Mouse (Mus musculus) spleen, postnatal 0 days (tissue): ENCODE measurements around the gene Il27ra. TPM values are rescaled to one million over a fixed set of nuclear protein-coding genes. Genes with fewer than 3 reads are reported as not detected.

Experiments
- microRNA counts: library from miRNA; unstranded; fragments of <30 nt; microRNA quantifications from one replicate; lab custom pipeline; 2015
- polyA plus RNA-seq: library from polyadenylated mRNA; unstranded; fragments of >200 nt; fragmentation: Nextera tagmentation; extraction: Ambion mirVana; gene quantifications from 2 replicates; pipeline ENCODE4 v1.2.1, GENCODE M21; 2015

The Il27ra gene
- polyA plus RNA-seq = 1.5 and 1.7 TPM in 2 replicates

GRCm38 (mm10) chr8:84042066-84042947, at the start of gene Il27ra:
Gene Il27ra (minus strand): TSS chr8:84042589.

DNA sequence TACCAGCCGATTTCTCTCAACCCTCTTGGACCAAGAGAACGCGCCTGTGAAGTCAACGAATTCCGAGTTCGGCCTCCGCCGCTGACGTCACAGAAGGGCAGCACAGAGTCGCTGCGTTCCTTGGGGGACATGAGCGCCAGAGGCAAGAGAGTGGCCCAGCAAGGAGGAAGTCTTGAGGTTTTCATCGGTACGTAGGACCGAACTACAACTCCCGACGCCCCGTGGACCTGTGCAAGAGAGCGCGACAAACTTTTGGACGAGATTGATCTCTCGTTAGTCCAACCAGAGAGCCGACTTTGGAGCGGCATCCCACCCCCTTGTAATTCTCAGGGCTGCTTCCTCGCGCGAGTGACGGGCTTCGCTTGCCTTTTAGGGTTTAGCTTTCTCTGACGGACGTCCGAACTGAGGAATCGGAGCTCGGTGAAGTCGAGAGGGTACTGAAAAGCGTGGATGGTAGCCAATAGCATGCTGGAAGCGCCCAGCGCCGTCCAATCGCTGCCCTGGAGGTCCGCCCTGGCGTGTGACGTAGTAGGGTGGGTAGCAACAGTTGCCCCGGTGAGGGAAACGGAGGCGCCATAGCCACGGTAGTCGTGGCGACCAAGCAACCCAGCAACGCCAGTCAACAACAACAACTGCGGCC, 24.0 kb upstream of the Il27ra start, which contains the start of gene Rfx1:
Rfx1 (plus strand) TSS at position 544 of the 640 bp plus-strand sequence.

DNA sequence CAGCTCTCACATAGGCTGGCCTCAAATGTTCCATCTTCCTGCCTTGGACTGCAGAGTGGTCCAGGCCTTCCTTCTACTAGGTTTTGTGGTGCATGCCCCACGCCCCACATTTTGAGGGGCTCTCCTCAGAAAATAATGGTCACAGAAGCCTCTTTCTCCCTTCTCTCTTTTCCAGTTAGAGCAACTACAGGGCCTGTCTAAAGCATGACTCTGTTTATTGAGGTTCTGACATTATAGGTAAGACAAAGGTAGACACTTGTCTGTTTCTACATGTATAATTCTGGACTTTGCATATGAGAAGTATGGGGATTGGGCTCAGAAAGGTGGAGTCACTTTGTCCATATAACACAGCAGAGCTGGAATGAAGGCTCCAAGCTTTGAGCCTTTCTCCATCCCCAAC, 22.6 kb upstream of the Il27ra start, which contains the start of gene Gm10643:
Gm10643 (minus strand) TSS at position 101 of the 400 bp plus-strand sequence.

GRCm38 (mm10) chr8:84044900-84045299, 2.5 kb upstream of the Il27ra start, which contains the start of gene Rln3:
Gene Rln3 (minus strand): TSS chr8:84045000.

DNA sequence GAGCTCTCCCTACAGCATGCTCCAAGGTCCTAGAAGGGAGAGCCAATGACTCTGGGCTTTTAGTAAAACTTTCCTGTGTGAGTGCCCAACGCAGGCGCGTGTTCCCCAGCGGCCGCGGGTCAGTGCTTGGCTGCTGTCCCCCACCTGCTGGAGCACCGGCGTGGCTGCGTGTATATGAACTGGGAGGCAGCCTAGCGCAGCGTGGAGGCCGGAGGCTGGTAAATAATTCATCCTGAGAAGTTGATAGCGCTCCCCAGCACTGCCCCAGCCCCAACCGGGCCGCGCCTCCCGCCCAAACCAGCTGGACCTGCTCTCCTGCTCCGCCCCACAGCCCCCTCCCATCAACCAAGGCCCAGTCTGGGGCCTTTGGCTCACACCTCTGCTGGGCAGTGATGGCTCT, 21.3 kb downstream of the Il27ra start, which contains the start of gene Palm3:
Palm3 (plus strand) TSS at position 376 of the 400 bp plus-strand sequence.

DNA sequence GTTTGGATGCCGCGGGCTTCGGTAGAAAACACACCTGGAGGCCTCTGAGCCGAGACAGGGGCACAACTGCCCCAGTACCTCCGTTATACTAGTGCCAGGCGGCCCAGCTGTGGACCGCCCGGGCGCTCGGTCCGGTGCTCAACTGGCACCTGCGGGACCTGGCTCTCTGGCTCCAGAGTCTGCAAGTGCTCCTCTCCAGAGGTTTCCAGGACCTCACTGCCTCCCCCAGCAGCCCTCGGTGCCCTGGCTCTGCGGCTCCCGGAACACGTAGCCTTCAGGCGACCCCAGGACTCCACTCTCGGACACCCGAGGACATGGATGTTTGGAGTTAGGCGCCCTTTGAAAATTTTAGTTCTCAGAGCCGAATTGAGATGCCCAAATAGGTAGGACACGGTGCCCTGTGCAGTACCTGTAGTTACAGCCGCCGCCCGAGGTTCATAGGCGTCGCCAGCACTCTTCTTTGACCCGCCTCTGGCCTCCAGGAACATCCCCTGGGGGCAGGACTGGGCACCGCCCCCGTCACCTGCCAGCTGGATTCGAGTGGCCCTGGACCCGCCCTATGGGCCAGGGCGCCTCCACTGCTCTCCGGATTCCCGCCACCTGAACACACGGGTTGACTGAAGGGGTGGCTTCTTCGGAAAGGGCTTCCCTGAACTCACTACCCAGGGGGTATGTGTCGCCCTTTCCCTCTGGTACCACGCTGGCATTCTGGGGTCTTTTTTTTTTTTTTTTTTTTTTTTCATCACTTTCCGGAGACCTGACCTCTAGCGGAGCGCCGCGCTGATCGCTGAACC, 30.5 kb downstream of the Il27ra start, which contains the start of gene 2210011C24Rik:
2210011C24Rik (minus strand) TSS at position 467 of the 794 bp plus-strand sequence.

DNA sequence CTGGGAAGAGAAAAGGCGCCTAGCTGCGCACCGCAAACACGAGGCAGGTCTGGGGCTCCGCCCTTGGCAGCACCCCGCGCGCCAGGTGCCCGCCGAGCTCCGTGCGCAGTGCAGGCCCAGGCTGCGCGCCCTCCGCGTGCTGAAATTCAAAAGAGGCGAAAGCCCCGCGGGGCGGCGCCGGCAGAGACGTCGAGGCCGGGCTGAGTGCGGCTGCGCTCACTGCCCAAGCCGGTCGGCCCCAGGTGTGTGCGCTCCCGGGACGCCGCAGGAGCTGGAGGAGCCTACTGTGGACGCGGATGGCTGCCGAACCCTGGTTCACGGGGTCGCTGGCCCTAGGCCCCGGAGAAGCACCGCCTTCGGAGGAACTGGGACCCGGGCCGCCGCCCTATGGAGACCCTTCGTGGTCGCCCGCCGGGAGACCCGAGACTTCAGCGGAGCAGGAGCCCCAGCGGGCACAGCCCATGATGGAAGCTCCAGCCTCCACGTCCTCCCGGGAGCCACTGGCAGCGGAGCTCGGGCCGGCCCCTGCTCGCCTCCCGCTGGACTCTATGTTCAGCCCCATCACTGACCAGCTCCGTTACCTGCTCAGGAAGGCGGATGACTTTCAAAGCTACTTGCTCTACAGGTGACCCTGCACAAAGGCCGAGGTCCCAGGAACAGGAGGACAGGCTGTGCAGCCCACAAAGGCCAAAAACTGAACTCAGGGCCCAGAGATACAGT, 40.9 kb downstream of the Il27ra start, which contains the start of gene 1700067K01Rik:
1700067K01Rik (plus strand) TSS at position 222 of the 720 bp plus-strand sequence.

GRCm38 (mm10) chr8:83997511-83998141, 44.8 kb downstream of the Il27ra start, which contains the start of gene Samd1:
Gene Samd1 (plus strand): TSS chr8:83997672.

MicroRNA genes within 50 kb of the gene (microRNA counts, 519-probe panel; counts per million panel counts)
- microRNA mmu-miR-1199 (lab: Ali Mortazavi, UCI) (88.3 counts per million), microRNA mmu-miR-709 (lab: Ali Mortazavi, UCI) (5,222 counts per million, percentile 37 among the panel's probes with 10 or more counts)

Other genes with a start within 250 kb of the Il27ra start
- gene Adgrl1, start 142.5 kb downstream of the Il27ra start, polyA plus RNA-seq = 4.6 and 7.3 TPM in 2 replicates
- gene Gm10644, start 87.4 kb downstream of the Il27ra start, polyA plus RNA-seq = 0.10 TPM in 1 of 2 replicates, not detected in the other
- gene Asf1b, start 87.1 kb downstream of the Il27ra start, polyA plus RNA-seq = 114 and 127 TPM in 2 replicates
- gene Prkaca, start 69.6 kb downstream of the Il27ra start, polyA plus RNA-seq = 37.9 and 38.8 TPM in 2 replicates
- gene Samd1, start 44.9 kb downstream of the Il27ra start, polyA plus RNA-seq = 11.6 and 14.0 TPM in 2 replicates
- gene 1700067K01Rik, start 41.1 kb downstream of the Il27ra start, polyA plus RNA-seq = 0.61 and 1.0 TPM in 2 replicates
- gene 2210011C24Rik, start 30.4 kb downstream of the Il27ra start, polyA plus RNA-seq = 0.26 and 0.28 TPM in 2 replicates
- gene Palm3, start 21.1 kb downstream of the Il27ra start, polyA plus RNA-seq = 1.0 and 1.1 TPM in 2 replicates
- gene Rln3, start 2.4 kb upstream of the Il27ra start, polyA plus RNA-seq = 0.22 TPM in 1 of 2 replicates, not detected in the other
- gene Gm10643, start 22.5 kb upstream of the Il27ra start, polyA plus RNA-seq = 0.52 and 0.81 TPM in 2 replicates
- 3.6 and 3.9 TPM in 2 replicates for gene Rfx1, start 24.2 kb upstream of the Il27ra start, polyA plus RNA-seq
- 6.1 and 7.5 TPM in 2 replicates for gene Dcaf15, start 62.2 kb upstream of the Il27ra start, polyA plus RNA-seq
- gene Podnl1, start 83.4 kb upstream of the Il27ra start, polyA plus RNA-seq = 0.19 and 0.32 TPM in 2 replicates
- gene Cc2d1a, start 105.3 kb upstream of the Il27ra start, polyA plus RNA-seq = 5.9 and 7.0 TPM in 2 replicates
- gene 4930432K21Rik, start 105.4 kb upstream of the Il27ra start, polyA plus RNA-seq = 0.29 and 0.30 TPM in 2 replicates
- gene Nanos3, start 142.6 kb upstream of the Il27ra start, polyA plus RNA-seq = 1.4 and 2.8 TPM in 2 replicates
- gene Zswim4, start 194.5 kb upstream of the Il27ra start, polyA plus RNA-seq = 2.5 and 3.1 TPM in 2 replicates
- 260 and 268 TPM in 2 replicates for gene D8Ertd738e, start 207.1 kb upstream of the Il27ra start, polyA plus RNA-seq
- gene Mri1, start 214.7 kb upstream of the Il27ra start, polyA plus RNA-seq = 63.5 and 65.6 TPM in 2 replicates
- gene Ccdc130, start 227.8 kb upstream of the Il27ra start, polyA plus RNA-seq = 6.9 and 10.5 TPM in 2 replicates